Mouse (Mus musculus) olfactory bulb, adult 2 months (tissue): ENCODE measurements around the gene Pmel.

Experiments used
- CTCF ChIP-seq: fragments of 200-500 bp; IDR thresholded peaks from 2 replicates; pipeline ENCODE4 v1.5.1; 2012; ENCODE audit warnings: low read depth, mild to moderate bottlenecking, low read length, moderate library complexity; ENCODE audit not compliant: insufficient read depth
- POLR2A ChIP-seq: fragments of 200-500 bp; IDR thresholded peaks from 2 replicates; pipeline ENCODE4 v1.6.1; 2012; ENCODE audit warnings: mild to moderate bottlenecking, low read depth, low read length, moderate library complexity; ENCODE audit not compliant: insufficient read depth

DNA sequence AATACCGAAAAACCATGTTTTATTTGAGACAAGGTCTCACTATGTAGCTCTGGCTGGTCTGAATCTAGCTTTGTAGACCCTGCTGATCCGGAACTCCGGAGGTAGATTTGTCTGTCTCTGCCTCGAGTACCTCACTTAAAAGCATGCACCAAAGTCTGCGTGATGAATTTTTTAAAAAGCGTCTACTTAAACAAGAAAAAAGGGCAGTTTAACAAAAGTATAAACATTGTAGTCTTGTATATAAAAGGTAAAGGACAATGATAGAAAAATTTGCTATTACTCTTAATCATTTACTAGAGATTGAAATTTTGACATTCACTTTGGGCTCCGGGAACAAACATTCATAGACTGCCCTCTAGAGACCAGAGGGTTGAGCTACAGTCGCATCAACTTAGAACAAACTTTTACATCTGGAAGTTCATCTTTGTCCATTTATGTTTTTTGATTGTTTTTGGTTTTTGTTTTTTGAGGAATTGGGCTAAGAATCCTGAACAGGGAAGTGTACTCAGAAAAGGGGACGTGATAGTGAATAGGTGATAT is 29.5 kb upstream of the Pmel start:
- TF ChIP-seq CTCF (no peak), POLR2A (no peak)
